Mouse (Mus musculus) kidney, embryonic 16.5 days (tissue): ENCODE results near the gene Shroom1. TPM values are rescaled to one million over a fixed set of nuclear protein-coding genes. Genes with fewer than 3 reads are reported as not detected.
A peak's percentile ranks its signal among the peaks of the same experiment; 100 is the strongest.

Experiments used
- ATAC-seq: fragments of 200-750 bp; cut with Nextera tagmentation; 2 replicates; pipeline ENCODE4 v1.8.0; 2017; ENCODE audit warnings: moderate TSS enrichment; ENCODE audit not compliant: low FRiP score, low TSS enrichment
- H3K27ac ChIP-seq: fragments of 300-500 bp; sonication (generic); 2 replicates; pipeline ENCODE4 v1.5.1; 2014; ENCODE audit warnings: low read length
- H3K27me3 ChIP-seq: fragments of 300-500 bp; sonication (generic); 2 replicates; pipeline ENCODE4 v1.6.1; 2014; ENCODE audit warnings: low read length, control low read depth, mixed read lengths; ENCODE audit not compliant: insufficient read depth
- H3K36me3 ChIP-seq: fragments of 300-500 bp; sonication (generic); 2 replicates; pipeline ENCODE4 v1.6.1; 2014; ENCODE audit warnings: low read length, control low read depth, mixed read lengths; ENCODE audit not compliant: insufficient read depth
- H3K4me1 ChIP-seq: fragments of 300-500 bp; sonication (generic); 2 replicates; pipeline ENCODE4 v1.6.1; 2014; ENCODE audit warnings: low read length, control low read depth, mixed read lengths; ENCODE audit not compliant: insufficient read depth
- H3K4me2 ChIP-seq: fragments of 300-500 bp; sonication (generic); replicated peaks from 2 replicates; pipeline ENCODE4 v1.6.1; 2014; ENCODE audit warnings: low read depth, low read length
- H3K4me3 ChIP-seq: fragments of 300-500 bp; sonication (generic); 2 replicates; pipeline ENCODE4 v1.5.1; 2014; ENCODE audit warnings: mild to moderate bottlenecking, low read length
- H3K9ac ChIP-seq: fragments of 300-500 bp; sonication (generic); replicated peaks from 2 replicates; pipeline ENCODE4 v1.6.1; 2014; ENCODE audit warnings: low read length
- H3K9me3 ChIP-seq: fragments of 300-500 bp; sonication (generic); 2 replicates; pipeline ENCODE4 v1.6.1; 2016; ENCODE audit warnings: low read length, control low read depth
- WGBS: fragments of 180-500 bp; shearing (Covaris S2); extraction: QIAGEN DNeasy Blood & Tissue Kit; methylation state at CpG from one replicate; pipeline ENCODE4 v1.1.7; 2014; 5-methylcytosine and 5-hydroxymethylcytosine counted together
- polyA plus RNA-seq: library from polyadenylated mRNA; unstranded; fragments of >200 nt; fragmentation: Nextera tagmentation; extraction: Ambion mirVana; gene quantifications from 2 replicates; pipeline ENCODE4 v1.2.1, GENCODE M21; 2015

Gene Shroom1
- polyA plus RNA-seq, 1 experiment from 2014 or later: 2.1 TPM

DNA sequence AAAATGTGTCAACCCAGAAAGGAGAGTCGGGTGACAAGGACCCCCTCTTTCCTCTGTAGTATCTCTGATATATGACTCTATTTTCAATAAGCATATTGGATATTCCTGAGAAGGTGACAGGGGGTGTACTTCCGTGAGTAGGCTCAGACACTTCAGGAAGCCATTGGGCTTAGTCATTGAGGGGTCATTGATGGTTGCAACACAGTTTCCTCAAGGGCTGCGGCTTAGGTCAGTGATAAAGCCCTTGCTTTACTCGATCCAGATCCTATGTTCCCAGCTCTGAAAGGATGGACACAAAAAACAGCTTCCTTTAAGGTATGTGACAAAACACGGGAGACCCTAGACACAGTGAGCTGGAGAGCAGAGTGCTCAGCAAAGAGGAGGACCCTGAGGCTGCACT, 46.7 kb downstream of the Shroom1 start:
- WGBS: 83% methylated on average over 5 of the region's 5 CpGs
- Histone ChIP-seq H3K36me3 (no peaks in the 10 kb centered on the region), H3K4me1 (peaks cover 6% of the 10 kb centered on the region; the same call in 1 of the 2 replicates), H3K9ac (no peak overlapping the region), H3K9me3 (no peaks in the 10 kb centered on the region), H3K4me3 (no peak overlapping the region), H3K27ac (no peak overlapping the region), H3K4me2 (no peak overlapping the region), H3K27me3 (no peaks in the 10 kb centered on the region)
- no peak for ATAC-seq

- no peaks in the 10 kb centered on the region for H3K9me3 ChIP-seq
- ATAC-seq: no peak
- H3K9ac ChIP-seq: no peak overlapping the region
- H3K4me1 ChIP-seq: peaks cover 6% of the 10 kb centered on the region; the same call in 1 of the 2 replicates
- H3K4me3 ChIP-seq: no peak overlapping the region
- 84% methylated on average over 8 of the region's 8 CpGs for WGBS
- no peak overlapping the region for H3K4me2 ChIP-seq
- H3K27me3 ChIP-seq: no peaks in the 10 kb centered on the region
- no peak overlapping the region for H3K27ac ChIP-seq
- H3K36me3 ChIP-seq: no peaks in the 10 kb centered on the region
These were observed 47.4 kb downstream of the Shroom1 start for GRCm38 (mm10) chr11:53504376-53504775.

DNA sequence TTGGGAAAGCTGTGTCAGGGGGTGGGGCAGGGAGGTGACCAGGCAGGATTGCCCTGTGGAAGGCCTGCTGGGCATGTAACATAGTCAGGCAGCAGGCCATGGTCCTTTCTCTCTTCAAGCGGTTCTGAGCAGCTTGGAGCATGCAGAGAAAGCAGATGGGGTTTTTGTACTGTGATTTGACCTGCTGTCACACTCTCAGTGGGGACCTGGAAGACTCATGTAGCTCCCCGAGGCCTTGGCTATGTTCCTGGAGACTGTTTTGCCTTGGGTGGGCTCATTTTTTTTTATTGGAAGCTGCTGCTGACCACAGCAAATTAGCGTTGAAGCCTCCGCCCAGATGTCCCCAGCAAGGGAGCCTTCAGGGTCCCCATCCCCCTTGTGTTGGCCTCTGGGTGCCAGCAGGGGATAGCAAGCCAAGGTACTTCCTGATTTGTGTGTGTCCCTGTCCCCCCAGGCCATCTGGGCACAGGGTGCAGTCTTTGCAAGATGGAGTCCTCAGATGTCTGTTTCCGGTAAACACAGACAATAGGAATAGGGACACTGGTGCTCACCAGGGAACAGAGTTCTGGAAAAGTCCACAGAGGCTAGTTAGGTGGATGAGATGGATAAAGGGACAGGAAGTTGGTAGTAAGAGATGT, 48.1 kb downstream of the Shroom1 start:
- 75% methylated on average over 5 of the region's 5 CpGs for WGBS
- Histone ChIP-seq H3K27me3 (no peaks in the 10 kb centered on the region), H3K9ac (no peak overlapping the region), H3K27ac (no peak overlapping the region), H3K4me3 (no peak overlapping the region), H3K9me3 (no peaks in the 10 kb centered on the region), H3K4me1 (peaks cover 6% of the 10 kb centered on the region; the same call in 1 of the 2 replicates), H3K4me2 (no peak overlapping the region), H3K36me3 (no peaks in the 10 kb centered on the region)
- ATAC-seq: no peak

- Histone ChIP-seq H3K9ac (no peak overlapping the region), H3K27me3 (no peaks in the 10 kb centered on the region), H3K27ac (no peak overlapping the region), H3K4me3 (no peak overlapping the region), H3K4me2 (no peak overlapping the region), H3K9me3 (no peaks in the 10 kb centered on the region), H3K36me3 (no peaks in the 10 kb centered on the region), H3K4me1 (no peaks in the 10 kb centered on the region)
- no peak for ATAC-seq
- WGBS: 88% methylated on average over 9 of the region's 9 CpGs
These were observed 50.2 kb downstream of the Shroom1 start for GRCm38 (mm10) chr11:53507098-53507805.

- Histone ChIP-seq H3K27me3 (no peaks in the 10 kb centered on the region), H3K4me2 (no peak overlapping the region), H3K4me1 (no peaks in the 10 kb centered on the region), H3K9me3 (no peaks in the 10 kb centered on the region), H3K9ac (no peak overlapping the region), H3K27ac (no peak overlapping the region), H3K36me3 (no peaks in the 10 kb centered on the region), H3K4me3 (no peak overlapping the region)
- 71% methylated on average over 7 of the region's 7 CpGs for WGBS
- no peak for ATAC-seq
These were observed 51.1 kb downstream of the Shroom1 start for GRCm38 (mm10) chr11:53508152-53508551.

GRCm38 (mm10) chr11:53508591-53508990, 51.6 kb downstream of the Shroom1 start:
- Histone ChIP-seq H3K9me3 (no peaks in the 10 kb centered on the region), H3K36me3 (no peaks in the 10 kb centered on the region), H3K4me1 (no peaks in the 10 kb centered on the region), H3K9ac (no peak overlapping the region), H3K4me3 (no peak overlapping the region), H3K27ac (no peak overlapping the region), H3K4me2 (no peak overlapping the region), H3K27me3 (no peaks in the 10 kb centered on the region)
- 63% methylated on average over 3 of the region's 3 CpGs for WGBS
- ATAC-seq: no peak

GRCm38 (mm10) chr11:53510351-53510750, 53.3 kb downstream of the Shroom1 start:
- ATAC-seq: no peak
- no peak overlapping the region for H3K9ac ChIP-seq
- no peak overlapping the region for H3K4me3 ChIP-seq
- H3K27ac ChIP-seq: no peak overlapping the region
- H3K9me3 ChIP-seq: no peaks in the 10 kb centered on the region
- no peaks in the 10 kb centered on the region for H3K4me1 ChIP-seq
- H3K36me3 ChIP-seq: no peaks in the 10 kb centered on the region
- 46% methylated on average over 5 of the region's 5 CpGs for WGBS
- no peaks in the 10 kb centered on the region for H3K27me3 ChIP-seq
- H3K4me2 ChIP-seq: no peak overlapping the region

- H3K27me3 ChIP-seq: no peaks in the 10 kb centered on the region
- ATAC-seq: no peak
- H3K4me1 ChIP-seq: peaks cover 11% of the 10 kb centered on the region
- H3K9me3 ChIP-seq: no peaks in the 10 kb centered on the region
- 0 out of 2 replicates have a peak overlapping the region, but pooled peaks have one; percentile 2 for H3K9ac ChIP-seq
- no peak overlapping the region for H3K27ac ChIP-seq
- no peaks in the 10 kb centered on the region for H3K36me3 ChIP-seq
- H3K4me2 ChIP-seq: no peak overlapping the region
- no peak overlapping the region for H3K4me3 ChIP-seq
- WGBS: 39% methylated on average over 8 of the region's 8 CpGs
These were observed 60.0 kb downstream of the Shroom1 start for GRCm38 (mm10) chr11:53516775-53517627.
